Mouse (Mus musculus): Measurements from ENCODE around the gene Ube2h. TPM values are rescaled to one million over a fixed set of nuclear protein-coding genes. Genes with fewer than 3 reads are reported as not detected.

The Ube2h gene
- polyA plus RNA-seq, 1 experiment from 2014 or later, result 58.4 TPM

GRCm38 (mm10) chr6:30287958-30288357, 16.4 kb downstream of the Ube2h start:
- no peak for ATAC-seq (replicated peaks; ENCODE audit: insufficient number of reproducible peaks, low FRiP score, low TSS enrichment)
- Histone ChIP-seq H3K36me3 (ENCODE audit: control insufficient read depth, insufficient read depth, low read length) (peaks cover 11% of the 10 kb centered on the region), H3K9ac (ENCODE audit: low read depth, low read length) (no peak overlapping the region), H3K4me1 (ENCODE audit: control insufficient read depth, insufficient read depth, low read length) (0 out of 2 replicates have a peak, but pooled peaks cover 3% of the 10 kb centered on the region), H3K27me3 (ENCODE audit: control insufficient read depth, insufficient read depth, low read length) (no peaks in the 10 kb centered on the region), H3K27ac (ENCODE audit: low read depth, low read length) (no peak overlapping the region), H3K9me3 (replicated peaks; ENCODE audit: control insufficient read depth, low read length) (no peaks in the 10 kb centered on the region), H3K4me2 (no peak overlapping the region), H3K4me3 (ENCODE audit: low read depth, low read length) (no peak overlapping the region)
- WGBS (ENCODE audit: insufficient replicate concordance), result 88% methylated on average over 6 of the region's 6 CpGs

DNA sequence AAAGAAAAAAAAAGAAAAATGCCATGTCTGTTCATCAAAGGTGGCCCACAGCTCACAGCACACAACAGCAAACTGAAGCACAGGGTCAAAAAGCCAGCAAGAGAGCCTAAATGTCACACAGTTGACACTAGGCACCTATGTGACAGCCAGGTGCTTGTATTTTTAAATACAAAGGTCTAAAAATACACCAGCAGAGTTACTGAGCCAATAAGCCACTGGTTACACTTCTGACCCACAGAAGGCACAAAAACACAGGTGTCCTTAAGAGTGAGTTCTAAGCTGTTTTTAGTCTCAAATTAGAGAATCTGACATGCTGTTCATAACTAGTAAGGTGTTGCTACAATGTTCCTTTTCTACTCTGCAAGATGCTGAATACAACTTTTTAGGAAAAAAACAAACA, 17.7 kb downstream of the Ube2h start:
- no peak for ATAC-seq (replicated peaks; ENCODE audit: insufficient number of reproducible peaks, low FRiP score, low TSS enrichment)
- H3K4me3 ChIP-seq (ENCODE audit: low read depth, low read length), result no peak overlapping the region
- peaks cover 11% of the 10 kb centered on the region for H3K36me3 ChIP-seq (ENCODE audit: control insufficient read depth, insufficient read depth, low read length)
- H3K4me2 ChIP-seq, result no peak overlapping the region
- no peak overlapping the region for H3K9ac ChIP-seq (ENCODE audit: low read depth, low read length)
- no peaks in the 10 kb centered on the region for H3K9me3 ChIP-seq (replicated peaks; ENCODE audit: control insufficient read depth, low read length)
- no peaks in the 10 kb centered on the region for H3K27me3 ChIP-seq (ENCODE audit: control insufficient read depth, insufficient read depth, low read length)
- 0 out of 2 replicates have a peak, but pooled peaks cover 7% of the 10 kb centered on the region for H3K4me1 ChIP-seq (ENCODE audit: control insufficient read depth, insufficient read depth, low read length)
- no peak overlapping the region for H3K27ac ChIP-seq (ENCODE audit: low read depth, low read length)

DNA sequence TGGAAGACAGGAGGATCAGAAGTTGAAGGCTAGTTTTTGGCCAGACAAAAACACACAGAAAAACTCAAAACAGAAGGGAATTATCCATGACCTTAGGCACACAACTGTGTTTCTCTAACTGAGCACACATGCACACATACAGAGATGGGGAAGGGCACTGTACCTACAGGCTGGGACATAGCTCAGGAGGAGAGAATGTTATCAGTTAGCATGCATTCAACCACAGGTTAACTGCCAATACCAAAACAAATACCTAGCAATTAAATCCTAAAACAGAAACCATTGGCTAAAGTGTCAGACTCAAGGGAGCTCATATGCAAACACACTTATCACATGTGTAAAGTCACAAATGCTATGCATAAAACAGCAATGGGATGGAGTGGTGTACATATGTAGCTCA, 20.2 kb downstream of the Ube2h start:
- no peak for ATAC-seq (replicated peaks; ENCODE audit: insufficient number of reproducible peaks, low FRiP score, low TSS enrichment)

DNA sequence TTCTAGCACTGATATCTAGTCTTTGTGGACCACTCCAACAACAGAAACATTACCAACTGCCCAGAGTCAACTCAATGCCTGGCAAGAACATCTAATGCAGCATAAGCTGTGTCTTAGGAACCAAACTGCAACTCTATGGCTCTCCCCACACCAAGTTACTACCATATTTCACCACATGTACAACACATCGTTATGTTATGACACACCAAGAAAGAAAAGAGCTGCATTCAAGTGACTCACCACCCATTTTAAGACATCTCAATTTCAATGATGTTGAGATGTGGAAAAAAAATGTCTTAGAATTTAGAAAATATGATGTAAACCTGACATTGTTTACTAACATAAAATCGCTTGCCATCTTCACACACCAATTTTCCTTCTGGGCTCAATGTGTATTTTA, 22.0 kb downstream of the Ube2h start:
- Histone ChIP-seq H3K4me3 (ENCODE audit: low read depth, low read length) (no peak overlapping the region), H3K4me2 (no peak overlapping the region), H3K9me3 (replicated peaks; ENCODE audit: control insufficient read depth, low read length) (no peaks in the 10 kb centered on the region), H3K9ac (ENCODE audit: low read depth, low read length) (no peak overlapping the region), H3K27ac (ENCODE audit: low read depth, low read length) (no peak overlapping the region), H3K36me3 (ENCODE audit: control insufficient read depth, insufficient read depth, low read length) (peaks cover 24% of the 10 kb centered on the region), H3K4me1 (ENCODE audit: control insufficient read depth, insufficient read depth, low read length) (0 out of 2 replicates have a peak, but pooled peaks cover 7% of the 10 kb centered on the region), H3K27me3 (ENCODE audit: control insufficient read depth, insufficient read depth, low read length) (no peaks in the 10 kb centered on the region)
- WGBS (ENCODE audit: insufficient replicate concordance), result 91% methylated on average over 2 of the region's 2 CpGs
- no peak for ATAC-seq (replicated peaks; ENCODE audit: insufficient number of reproducible peaks, low FRiP score, low TSS enrichment)

More for the DNA sequence above, 20.2 kb downstream of the Ube2h start:
- 0 out of 2 replicates have a peak, but pooled peaks cover 7% of the 10 kb centered on the region for H3K4me1 ChIP-seq (ENCODE audit: control insufficient read depth, insufficient read depth, low read length)
- H3K27ac ChIP-seq (ENCODE audit: low read depth, low read length), result no peak overlapping the region
- H3K27me3 ChIP-seq (ENCODE audit: control insufficient read depth, insufficient read depth, low read length), result no peaks in the 10 kb centered on the region
- H3K9ac ChIP-seq (ENCODE audit: low read depth, low read length), result no peak overlapping the region
- H3K36me3 ChIP-seq (ENCODE audit: control insufficient read depth, insufficient read depth, low read length), result peaks cover 17% of the 10 kb centered on the region
- H3K4me2 ChIP-seq, result no peak overlapping the region
- H3K4me3 ChIP-seq (ENCODE audit: low read depth, low read length), result no peak overlapping the region
- H3K9me3 ChIP-seq (replicated peaks; ENCODE audit: control insufficient read depth, low read length), result no peaks in the 10 kb centered on the region

DNA sequence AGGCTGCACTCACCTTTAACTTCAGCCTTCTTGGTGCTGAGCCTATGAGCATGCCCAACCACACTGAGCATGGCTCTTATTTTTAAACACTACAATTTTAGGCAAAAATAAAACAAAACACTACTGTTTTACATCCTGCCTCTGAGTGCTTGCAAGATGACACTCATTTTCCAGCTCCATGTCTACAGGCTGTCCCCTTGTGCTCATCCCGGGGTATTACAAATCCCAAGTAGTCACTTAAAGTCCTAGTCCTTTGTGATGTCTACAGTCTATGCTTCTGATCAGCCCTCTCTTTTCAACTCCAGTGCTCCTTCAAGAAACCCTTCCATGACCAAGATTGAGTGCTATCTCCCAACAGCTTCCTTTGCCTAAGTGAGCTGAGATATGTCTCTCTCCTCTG, 26.0 kb downstream of the Ube2h start:
- 63% methylated on average over 1 of the region's 1 CpGs for WGBS (ENCODE audit: insufficient replicate concordance)
- H3K4me3 ChIP-seq (ENCODE audit: low read depth, low read length), result no peak overlapping the region
- H3K27me3 ChIP-seq (ENCODE audit: control insufficient read depth, insufficient read depth, low read length), result no peaks in the 10 kb centered on the region
- H3K27ac ChIP-seq (ENCODE audit: low read depth, low read length), result no peak overlapping the region
- peaks cover 24% of the 10 kb centered on the region for H3K4me1 ChIP-seq (ENCODE audit: control insufficient read depth, insufficient read depth, low read length)
- no peak for ATAC-seq (replicated peaks; ENCODE audit: insufficient number of reproducible peaks, low FRiP score, low TSS enrichment)
- H3K4me2 ChIP-seq, result no peak overlapping the region
- no peaks in the 10 kb centered on the region for H3K9me3 ChIP-seq (replicated peaks; ENCODE audit: control insufficient read depth, low read length)
- peaks cover 20% of the 10 kb centered on the region for H3K36me3 ChIP-seq (ENCODE audit: control insufficient read depth, insufficient read depth, low read length)
- H3K9ac ChIP-seq (ENCODE audit: low read depth, low read length), result no peak overlapping the region

- Histone ChIP-seq H3K27me3 (ENCODE audit: control insufficient read depth, insufficient read depth, low read length) (no peaks in the 10 kb centered on the region), H3K4me1 (ENCODE audit: control insufficient read depth, insufficient read depth, low read length) (peaks cover 30% of the 10 kb centered on the region), H3K9ac (ENCODE audit: low read depth, low read length) (no peak overlapping the region), H3K4me3 (ENCODE audit: low read depth, low read length) (no peak overlapping the region), H3K36me3 (ENCODE audit: control insufficient read depth, insufficient read depth, low read length) (peaks cover 18% of the 10 kb centered on the region), H3K27ac (ENCODE audit: low read depth, low read length) (no peak overlapping the region), H3K9me3 (replicated peaks; ENCODE audit: control insufficient read depth, low read length) (no peaks in the 10 kb centered on the region), H3K4me2 (no peak overlapping the region)
- ATAC-seq (replicated peaks; ENCODE audit: insufficient number of reproducible peaks, low FRiP score, low TSS enrichment), result no peak
- 84% methylated on average over 7 of the region's 7 CpGs for WGBS (ENCODE audit: insufficient replicate concordance)
Measured at GRCm38 (mm10) chr6:30276882-30277281, 27.5 kb downstream of the Ube2h start.

DNA sequence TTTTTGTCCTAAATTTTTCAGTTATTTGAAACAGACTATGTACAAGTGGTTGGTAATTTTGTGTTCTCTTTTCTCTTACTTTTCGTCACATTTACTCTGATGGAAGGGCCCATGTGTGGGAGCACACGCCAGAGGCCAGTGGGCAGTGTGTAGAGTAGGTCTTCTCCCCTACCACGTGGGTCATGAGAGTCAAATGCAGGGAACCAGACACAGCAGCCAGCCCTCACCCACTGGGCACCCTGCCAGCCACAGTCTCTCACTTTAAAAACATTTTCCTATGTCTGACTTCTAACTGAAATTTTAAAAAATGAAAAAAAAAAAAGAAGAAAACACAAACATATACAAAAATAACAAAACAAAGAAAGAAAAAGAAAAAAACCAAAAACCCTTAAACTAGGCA, 28.0 kb downstream of the Ube2h start:
- H3K4me3 ChIP-seq (ENCODE audit: low read depth, low read length), result no peak overlapping the region

GRCm38 (mm10) chr6:30275159-30275847, 29.0 kb downstream of the Ube2h start:
- H3K4me3 ChIP-seq (ENCODE audit: low read depth, low read length), result no peak overlapping the region
- no peak overlapping the region for H3K4me2 ChIP-seq
- no peak for ATAC-seq (replicated peaks; ENCODE audit: insufficient number of reproducible peaks, low FRiP score, low TSS enrichment)
- H3K27me3 ChIP-seq (ENCODE audit: control insufficient read depth, insufficient read depth, low read length), result no peaks in the 10 kb centered on the region
- H3K36me3 ChIP-seq (ENCODE audit: control insufficient read depth, insufficient read depth, low read length), result peaks cover 18% of the 10 kb centered on the region
- no peak overlapping the region for H3K27ac ChIP-seq (ENCODE audit: low read depth, low read length)
- no peak overlapping the region for H3K9ac ChIP-seq (ENCODE audit: low read depth, low read length)
- peaks cover 30% of the 10 kb centered on the region for H3K4me1 ChIP-seq (ENCODE audit: control insufficient read depth, insufficient read depth, low read length)
- H3K9me3 ChIP-seq (replicated peaks; ENCODE audit: control insufficient read depth, low read length), result no peaks in the 10 kb centered on the region
- WGBS (ENCODE audit: insufficient replicate concordance), result 77% methylated on average over 5 of the region's 5 CpGs

More for the DNA sequence above, 28.0 kb downstream of the Ube2h start:
- 60% methylated on average over 3 of the region's 3 CpGs for WGBS (ENCODE audit: insufficient replicate concordance)
- Histone ChIP-seq H3K36me3 (ENCODE audit: control insufficient read depth, insufficient read depth, low read length) (peaks cover 18% of the 10 kb centered on the region), H3K27ac (ENCODE audit: low read depth, low read length) (no peak overlapping the region), H3K27me3 (ENCODE audit: control insufficient read depth, insufficient read depth, low read length) (no peaks in the 10 kb centered on the region), H3K4me2 (no peak overlapping the region), H3K9ac (ENCODE audit: low read depth, low read length) (no peak overlapping the region), H3K4me1 (ENCODE audit: control insufficient read depth, insufficient read depth, low read length) (peaks cover 30% of the 10 kb centered on the region), H3K9me3 (replicated peaks; ENCODE audit: control insufficient read depth, low read length) (no peaks in the 10 kb centered on the region)
- no peak for ATAC-seq (replicated peaks; ENCODE audit: insufficient number of reproducible peaks, low FRiP score, low TSS enrichment)

DNA sequence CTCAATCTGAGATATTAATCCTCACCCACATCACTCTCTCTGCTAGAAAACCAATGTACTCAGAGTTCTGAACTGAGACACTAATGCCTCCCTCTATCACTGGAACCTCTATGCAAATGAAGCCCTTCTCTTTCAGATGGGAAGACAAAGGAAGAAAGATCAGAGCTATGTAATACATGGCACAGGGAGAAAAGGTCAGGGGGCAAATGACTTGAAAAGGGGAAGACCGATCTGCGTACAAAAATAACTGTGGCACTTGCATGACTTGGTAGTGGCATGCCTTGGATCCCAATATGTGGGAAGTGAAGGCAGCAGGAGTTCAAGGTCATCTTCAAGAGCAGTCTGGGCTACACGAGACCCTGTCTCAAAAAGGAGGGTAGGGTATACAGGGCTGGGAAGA, 31.4 kb downstream of the Ube2h start:
- 0 out of 2 replicates have a peak overlapping the region, but pooled peaks have one; percentile 29 for H3K27ac ChIP-seq (ENCODE audit: low read depth, low read length)
- 34% methylated on average over 3 of the region's 3 CpGs for WGBS (ENCODE audit: insufficient replicate concordance)
- ATAC-seq (replicated peaks; ENCODE audit: insufficient number of reproducible peaks, low FRiP score, low TSS enrichment), result no peak
- H3K9ac ChIP-seq (ENCODE audit: low read depth, low read length), result no peak overlapping the region
- no peak overlapping the region for H3K4me3 ChIP-seq (ENCODE audit: low read depth, low read length)
- no peak overlapping the region for H3K4me2 ChIP-seq
- H3K27me3 ChIP-seq (ENCODE audit: control insufficient read depth, insufficient read depth, low read length), result no peaks in the 10 kb centered on the region
- H3K4me1 ChIP-seq (ENCODE audit: control insufficient read depth, insufficient read depth, low read length), result peaks cover 39% of the 10 kb centered on the region
- H3K36me3 ChIP-seq (ENCODE audit: control insufficient read depth, insufficient read depth, low read length), result peaks cover 10% of the 10 kb centered on the region
- H3K9me3 ChIP-seq (replicated peaks; ENCODE audit: control insufficient read depth, low read length), result no peaks in the 10 kb centered on the region

Measured in heart, embryonic 11.5 days (tissue).